Mouse (Mus musculus): ENCODE results near the gene Gm13277.
"Not testable (repeated sequence)": the region's sequence is repeated elsewhere in the genome, so short reads cannot be mapped to it uniquely, and the experiment has no call there.

GRCm38 (mm10) chr4:88782335-88782734, 6.1 kb upstream of the Gm13277 start:
- not testable (repeated sequence) for TF ChIP-seq CTCF, POLR2A (IDR thresholded peaks at IDR 0.05; ENCODE audit: insufficient read depth, low read depth, low read length)
